Mouse (Mus musculus) ovary, adult 18-20 months (tissue): ENCODE measurements around the gene Acod1.

Source experiments
- DNase-seq: peaks from one replicate; pipeline ENCODE4 v3.0.0; 2022; ENCODE audit warnings: low spot score, mixed read lengths

Gene Acod1

GRCm38 (mm10) chr14:103102246-103102645, 55.5 kb downstream of the Acod1 start:
- DNase-seq, result no peak

GRCm38 (mm10) chr14:103102731-103103335, 56.1 kb downstream of the Acod1 start:
- no peak for DNase-seq
